Mouse (Mus musculus) monocyte, adult 2 months (primary cell): Measurements from ENCODE around the gene March10.

Source experiments
- DNase-seq, 2 experiments: peaks; one replicate each; pipeline ENCODE4 v3.0.0; 2022; ENCODE audit warnings: low spot score in 2 of 2, low read depth in 1 of 2

The March10 gene

GRCm38 (mm10) chr11:105356301-105356700 is 100.2 kb downstream of the March10 start:
- no peak for DNase-seq

DNA sequence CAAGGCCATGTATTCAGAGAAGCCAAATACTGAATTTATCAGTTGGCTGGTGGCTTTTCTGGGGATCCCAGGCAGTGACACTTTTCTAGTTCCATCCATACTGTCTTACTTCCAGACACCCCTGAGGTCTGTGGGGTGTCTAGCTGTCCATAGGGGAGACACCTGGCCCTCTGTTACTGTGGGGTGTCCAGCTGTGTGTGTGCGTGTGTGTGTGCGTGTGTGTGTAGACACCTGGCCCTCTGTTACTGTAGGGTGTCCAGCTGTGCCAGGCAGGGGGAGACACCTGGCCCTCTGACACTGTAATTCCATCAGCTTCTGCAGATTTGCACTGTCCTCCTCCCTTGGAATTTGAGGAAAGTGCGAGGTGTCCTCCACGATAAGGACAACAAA is 102.6 kb downstream of the March10 start:
- DNase-seq: no peak

- DNase-seq: no peak
Observed at GRCm38 (mm10) chr11:105352954-105353890, 103.3 kb downstream of the March10 start.

- no peak for DNase-seq
Observed at GRCm38 (mm10) chr11:105352152-105352551, 104.4 kb downstream of the March10 start.

- DNase-seq: no peak
Observed at GRCm38 (mm10) chr11:105350643-105351042, 105.9 kb downstream of the March10 start.

DNA sequence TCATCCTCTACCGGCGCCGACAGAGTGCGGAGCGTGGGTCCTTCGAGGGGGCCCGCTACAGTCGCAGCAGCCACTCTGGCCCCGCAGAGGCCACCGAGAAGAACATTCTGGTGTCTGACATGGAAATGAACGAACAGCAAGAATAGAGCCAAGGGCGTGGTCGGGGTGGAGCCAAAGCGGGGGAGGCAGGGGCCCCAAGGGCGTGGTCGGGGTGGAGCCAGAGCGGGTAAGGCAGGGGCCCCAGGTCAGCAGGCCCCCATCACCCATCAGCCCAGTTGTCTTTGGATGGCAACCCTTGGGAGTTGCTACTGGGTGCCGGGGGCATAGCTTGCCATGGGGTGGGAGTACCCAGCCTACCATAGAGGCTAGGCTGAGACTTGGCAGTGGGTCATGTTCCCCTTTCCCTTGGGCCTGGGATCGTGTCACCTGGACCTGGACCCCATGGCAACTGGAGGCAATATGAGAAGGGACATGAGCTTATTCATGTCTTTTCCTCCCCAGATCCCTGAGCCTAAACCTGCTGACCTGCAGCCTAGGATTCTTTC is 106.7 kb downstream of the March10 start:
- no peak for DNase-seq

- DNase-seq: no peak
Observed at GRCm38 (mm10) chr11:105348495-105348982, 108.0 kb downstream of the March10 start.

DNA sequence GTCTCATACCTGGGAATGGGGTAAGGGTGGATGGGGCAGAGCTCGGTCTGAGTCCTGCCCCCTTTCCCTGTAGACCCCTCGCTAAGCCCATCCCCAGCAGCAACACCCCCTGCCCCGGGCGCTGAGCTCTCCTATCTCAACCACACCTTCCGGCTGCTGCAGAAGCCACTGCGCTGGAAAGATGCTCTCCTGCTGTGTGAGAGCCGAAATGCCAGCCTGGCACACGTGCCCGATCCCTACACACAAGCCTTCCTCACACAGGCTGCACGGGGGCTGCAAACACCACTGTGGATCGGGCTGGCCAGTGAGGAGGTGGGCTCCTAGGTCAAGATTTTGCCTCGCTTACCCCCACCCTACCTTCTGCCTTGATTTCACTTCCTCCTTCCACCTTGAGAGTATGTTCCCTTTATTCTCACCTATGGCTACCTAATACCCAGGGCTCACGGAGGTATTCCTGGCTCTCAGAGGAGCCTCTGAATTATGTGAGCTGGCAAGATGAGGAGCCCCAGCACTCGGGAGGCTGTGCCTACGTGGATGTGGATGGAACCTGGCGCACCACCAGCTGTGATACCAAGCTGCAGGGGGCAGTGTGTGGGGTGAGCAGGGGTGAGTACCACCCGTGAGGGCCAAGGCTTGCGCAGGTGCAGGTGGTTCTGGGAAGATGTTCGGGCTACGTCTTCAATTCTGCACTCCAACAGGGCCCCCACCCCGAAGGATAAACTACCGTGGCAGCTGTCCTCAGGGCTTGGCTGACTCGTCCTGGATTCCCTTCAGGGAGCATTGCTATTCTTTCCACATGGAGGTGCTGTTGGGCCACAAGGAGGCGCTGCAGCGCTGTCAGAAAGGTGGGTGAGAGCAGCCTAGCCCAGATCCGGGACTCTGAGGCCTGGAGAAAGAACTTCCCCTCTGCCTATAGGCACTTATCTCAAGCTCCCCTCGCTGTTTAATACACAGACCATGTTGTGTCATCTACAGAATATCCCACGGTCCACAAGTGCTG is 109.1 kb downstream of the March10 start:
- peak; percentile 26 to 34 for DNase-seq

GRCm38 (mm10) chr11:105345284-105345683 is 111.3 kb downstream of the March10 start:
- DNase-seq: no peak

DNA sequence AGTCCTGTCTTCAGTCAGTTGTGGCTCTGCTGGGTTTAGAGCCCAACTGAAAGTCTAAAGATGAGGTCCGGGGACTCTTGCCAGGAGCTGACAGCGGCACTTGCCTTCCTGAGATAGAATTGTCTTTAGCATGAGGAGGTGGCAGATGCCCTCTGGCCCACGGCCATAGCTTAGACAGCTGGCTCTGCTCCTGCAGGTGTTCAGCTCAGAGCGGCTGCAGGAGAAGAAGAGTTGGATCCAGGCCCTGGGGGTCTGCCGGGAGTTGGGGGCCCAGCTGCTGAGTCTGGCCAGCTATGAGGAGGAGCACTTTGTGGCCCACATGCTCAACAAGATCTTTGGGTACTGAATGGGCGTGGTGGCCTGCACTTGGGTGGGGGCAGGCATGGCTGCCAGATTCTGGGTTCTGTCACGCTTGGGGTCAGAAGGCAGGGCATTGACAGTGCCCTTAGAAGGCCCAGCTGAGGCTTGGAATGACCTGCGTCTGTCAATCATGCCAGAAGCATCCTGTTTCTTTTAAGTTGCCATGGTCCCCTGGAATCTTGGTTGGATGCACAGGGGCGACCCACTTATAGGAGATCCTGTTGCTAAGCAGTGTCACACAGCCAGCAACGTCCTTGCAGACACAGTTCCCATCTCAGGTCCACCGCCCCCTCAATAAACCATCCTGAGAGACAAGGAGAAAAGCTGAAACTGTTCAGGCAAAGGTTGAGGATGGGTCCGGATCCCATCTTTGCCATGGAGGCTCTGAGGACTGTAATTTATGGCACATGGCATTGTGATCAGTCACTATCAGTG is 117.7 kb downstream of the March10 start:
- DNase-seq: no peak

DNA sequence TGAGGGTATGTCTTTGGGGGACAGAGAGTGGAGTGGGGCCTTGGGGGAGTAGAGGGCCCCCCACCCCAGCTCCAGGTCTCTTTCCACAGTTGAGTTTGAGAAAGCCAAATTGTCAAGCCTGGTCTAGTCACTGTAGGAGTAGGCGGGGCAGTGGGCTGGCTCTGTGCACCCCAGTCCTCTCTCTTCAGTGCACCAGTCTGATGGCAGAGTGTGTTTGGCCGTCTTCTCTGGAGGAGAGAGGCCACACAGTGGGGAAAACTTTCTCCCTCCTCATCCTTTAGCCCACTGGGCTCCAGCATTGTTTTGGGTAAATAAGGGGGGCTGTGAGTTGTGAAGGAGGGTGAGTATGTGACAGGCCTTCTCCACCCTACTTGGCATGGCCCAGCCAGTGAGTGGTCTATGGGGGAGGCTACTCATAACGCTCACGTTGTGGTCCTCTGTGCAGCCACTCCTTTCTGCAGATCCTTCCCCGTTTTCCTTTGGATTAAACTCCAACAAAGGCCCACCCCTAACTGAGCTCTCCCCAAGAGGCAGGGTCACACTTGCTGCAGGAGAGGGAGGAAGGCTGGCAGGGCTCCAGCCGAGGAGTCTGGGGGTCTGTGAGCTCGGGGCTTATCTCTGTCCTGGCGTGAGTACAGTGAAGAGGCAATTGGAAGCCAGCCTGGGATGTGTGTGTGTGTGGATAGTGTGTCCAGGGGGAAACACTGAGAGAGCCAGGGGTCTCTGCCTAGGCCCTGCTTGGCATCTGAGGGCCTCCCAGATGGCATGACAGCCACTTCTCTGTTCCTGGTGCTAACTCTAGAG is 122.5 kb downstream of the March10 start:
- DNase-seq: no peak

DNA sequence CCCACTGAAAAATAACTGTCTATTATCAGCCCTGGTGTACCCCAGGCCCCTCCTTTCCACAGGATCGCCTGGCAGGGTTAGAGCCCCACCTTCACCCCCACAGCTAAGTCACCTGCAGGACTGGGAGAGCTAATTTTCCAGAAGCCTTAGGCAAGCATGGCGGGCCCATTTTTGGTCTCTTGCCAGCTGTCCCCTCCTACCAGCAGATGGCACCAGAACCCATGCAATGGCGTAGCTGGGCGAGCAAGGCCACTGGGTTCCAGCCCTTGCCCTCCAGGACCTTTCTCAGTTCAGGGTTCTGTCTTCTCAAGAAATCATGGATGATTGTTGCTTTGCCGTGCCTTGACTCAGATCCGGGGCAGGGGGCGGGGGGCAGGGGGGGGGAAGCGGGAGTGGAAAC is 124.1 kb downstream of the March10 start:
- no peak for DNase-seq

- no peak for DNase-seq
Observed at GRCm38 (mm10) chr11:105331732-105332131, 124.8 kb downstream of the March10 start.

DNA sequence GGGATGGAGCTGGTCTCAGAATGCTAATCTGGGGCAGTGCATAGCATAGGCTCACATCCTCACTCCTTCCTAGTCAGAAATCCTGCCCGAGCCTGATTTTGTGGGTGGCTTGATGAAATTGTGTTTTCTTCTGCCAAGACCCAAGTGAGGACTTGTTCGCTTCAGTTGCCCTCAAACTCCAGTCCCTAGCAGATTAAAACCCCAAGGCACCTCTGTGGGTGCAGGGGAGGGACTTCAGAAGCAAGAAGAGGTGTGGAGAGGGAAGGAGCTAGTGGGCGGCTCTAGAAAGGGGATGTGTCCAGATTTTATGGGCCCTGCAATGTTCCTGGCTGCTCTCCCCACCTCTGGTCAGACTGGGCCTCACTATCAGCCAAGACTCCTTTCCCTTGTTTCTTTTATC is 125.4 kb downstream of the March10 start:
- DNase-seq: no peak

- no peak for DNase-seq
Observed at GRCm38 (mm10) chr11:105329962-105330361, 126.6 kb downstream of the March10 start.

DNA sequence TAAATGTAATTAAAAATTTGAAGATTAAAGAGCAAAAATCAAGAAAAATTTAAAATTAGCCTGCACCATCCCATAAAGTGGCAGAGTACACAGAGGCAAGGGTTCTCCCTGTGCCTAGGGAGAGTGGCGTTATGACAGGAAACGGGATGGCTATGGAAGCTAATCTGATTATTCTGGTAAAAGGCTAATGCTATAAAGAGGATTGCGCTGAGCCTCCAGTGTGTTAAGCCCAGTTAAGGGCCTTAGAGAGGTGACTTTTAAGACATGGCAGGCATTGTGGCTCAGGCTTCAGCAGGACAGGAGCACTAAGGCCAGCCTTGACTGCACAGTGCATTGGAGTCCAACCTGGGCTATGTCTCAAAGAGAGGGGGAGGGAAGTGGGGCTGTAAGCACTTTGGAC is 129.4 kb downstream of the March10 start:
- no peak for DNase-seq

GRCm38 (mm10) chr11:105323530-105323929 is 133.0 kb downstream of the March10 start:
- no peak for DNase-seq

- no peak for DNase-seq
Observed at GRCm38 (mm10) chr11:105321090-105321489, 135.4 kb downstream of the March10 start.

DNA sequence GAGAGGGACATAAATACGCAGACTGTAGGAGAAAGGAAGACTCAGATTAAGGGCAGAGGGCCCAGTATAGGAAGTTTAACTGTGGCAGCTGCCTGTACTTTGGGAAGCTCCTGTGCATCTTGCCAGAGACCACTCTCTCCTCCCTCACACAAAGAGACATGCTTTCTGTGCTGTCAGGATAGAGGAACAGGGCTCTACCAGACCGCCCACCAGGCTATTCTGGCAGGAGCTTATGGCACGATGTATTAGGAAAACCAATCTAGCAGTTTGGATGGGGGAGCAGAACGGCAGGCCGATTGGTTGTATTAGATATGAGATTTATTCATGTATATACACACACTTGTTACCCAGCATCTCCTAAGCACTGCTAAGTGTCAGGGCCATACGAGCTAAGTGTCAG is 138.8 kb downstream of the March10 start:
- no peak for DNase-seq

DNA sequence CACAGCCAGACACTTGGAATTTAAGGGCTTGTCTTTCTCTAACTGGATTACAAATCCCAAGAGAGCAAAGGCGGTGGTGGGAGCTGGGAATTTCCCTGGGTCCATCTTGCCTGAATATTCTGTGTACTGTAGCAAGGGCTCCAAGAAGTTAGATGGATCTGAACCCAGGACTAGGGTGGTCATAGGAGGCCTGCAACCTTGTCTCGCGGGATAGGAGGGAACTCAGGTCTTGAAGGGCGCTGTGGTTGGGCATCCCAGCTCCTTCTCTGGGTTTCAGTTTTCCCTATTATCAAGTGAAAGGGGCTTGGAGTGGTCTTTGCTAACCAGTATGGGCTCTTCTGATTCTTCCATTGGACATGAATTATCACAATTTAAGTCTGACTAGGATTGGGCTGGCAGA is 140.4 kb downstream of the March10 start:
- no peak for DNase-seq
